Mouse (Mus musculus) cerebellum, adult 2 months (tissue): Measurements from ENCODE around the gene Fnip2. TPM values are rescaled to one million over a fixed set of nuclear protein-coding genes. Genes with fewer than 3 reads are reported as not detected.

ENCODE experiments used
- DNase-seq, 2 experiments: peaks; one replicate each; pipeline ENCODE4 v3.0.0; 2021
- H3K27ac ChIP-seq: fragments of 200-500 bp; 2 replicates; pipeline ENCODE4 v1.5.1; 2012; ENCODE audit warnings: low read length, control low read depth, inconsistent platforms; ENCODE audit not compliant: insufficient read depth
- H3K27me3 ChIP-seq: fragments of 200-500 bp; 2 replicates; pipeline ENCODE4 v1.6.1; 2012; ENCODE audit warnings: inconsistent platforms, mild to moderate bottlenecking, low read length, moderate library complexity; ENCODE audit not compliant: control insufficient read depth, insufficient read depth
- H3K4me1 ChIP-seq: fragments of 200-500 bp; 2 replicates; pipeline ENCODE4 v1.6.1; 2011; ENCODE audit warnings: low read length; ENCODE audit not compliant: control insufficient read depth, insufficient read depth
- H3K4me3 ChIP-seq: fragments of 200-500 bp; replicated peaks from 2 replicates; pipeline ENCODE3; 2011; ENCODE audit warnings: mild to moderate bottlenecking, low read depth, low read length, control low read depth; ENCODE audit not compliant: insufficient read depth
- CTCF ChIP-seq: fragments of 200-500 bp; IDR thresholded peaks from 2 replicates; pipeline ENCODE4 v1.5.1; 2011; ENCODE audit warnings: low read depth, mild to moderate bottlenecking, control low read depth, low read length, moderate library complexity, borderline replicate concordance; ENCODE audit not compliant: insufficient read depth
- POLR2A ChIP-seq: fragments of 200-500 bp; IDR thresholded peaks from 2 replicates; pipeline ENCODE4 v1.6.1; 2011; ENCODE audit warnings: low read length, control low read depth, borderline replicate concordance; ENCODE audit not compliant: insufficient read depth
- WGBS: fragments of 180-500 bp; shearing (Covaris S2); methylation state at CpG from one replicate; pipeline ENCODE4 v1.1.7; 2018; 5-methylcytosine and 5-hydroxymethylcytosine counted together
- polyA plus RNA-seq: library from polyadenylated mRNA; depleted of rRNA; stranded (reverse); fragments of >200 nt; gene quantifications from 2 replicates; pipeline ENCODE4 v1.2.3, GENCODE M21; 2012

Fnip2 gene
- polyA plus RNA-seq, 1 experiment = 16.3 TPM

- no peaks in the 10 kb centered on the region for H3K27me3 ChIP-seq
- peak; percentile 76 to 82 for DNase-seq
- peak; percentile 22; the same call in 1 of the 2 replicates for TF ChIP-seq POLR2A
- peak; percentile 24; the same call in 1 of the 2 replicates for TF ChIP-seq CTCF
- 11% methylated on average over 13 of the region's 13 CpGs for WGBS
- H3K4me3 ChIP-seq = no peak overlapping the region
- H3K4me1 ChIP-seq = peaks cover 30% of the 10 kb centered on the region
- peak overlapping the region; percentile 91 for H3K27ac ChIP-seq
Observed at GRCm38 (mm10) chr3:79518761-79519527, 48.7 kb downstream of the Fnip2 start.

GRCm38 (mm10) chr3:79517884-79518591, 49.6 kb downstream of the Fnip2 start:
- TF ChIP-seq POLR2A = 0 out of 2 replicates have a peak, but pooled peaks have one; percentile 5
- no peak for TF ChIP-seq CTCF
- no peaks in the 10 kb centered on the region for H3K27me3 ChIP-seq
- 6% methylated on average over 17 of the region's 17 CpGs for WGBS
- no peak overlapping the region for H3K4me3 ChIP-seq
- peaks cover 30% of the 10 kb centered on the region for H3K4me1 ChIP-seq
- peak; percentile 81 to 83 for DNase-seq
- H3K27ac ChIP-seq = peak overlapping the region; percentile 87

- Histone ChIP-seq H3K4me3 (no peak overlapping the region), H3K27ac (peak overlapping the region; percentile 81)
- 92% methylated on average over 4 of the region's 4 CpGs for WGBS
Observed at GRCm38 (mm10) chr3:79516958-79517357, 50.6 kb downstream of the Fnip2 start.

GRCm38 (mm10) chr3:79516099-79516920, 51.3 kb downstream of the Fnip2 start:
- no peak overlapping the region for H3K4me3 ChIP-seq
- TF ChIP-seq CTCF (no peak), POLR2A (no peak)
- 37% methylated on average over 14 of the region's 14 CpGs for WGBS
- DNase-seq = peak; percentile 68 to 86
- no peaks in the 10 kb centered on the region for H3K27me3 ChIP-seq
- peaks cover 30% of the 10 kb centered on the region for H3K4me1 ChIP-seq
- peak overlapping the region; percentile 81 for H3K27ac ChIP-seq

More at GRCm38 (mm10) chr3:79516958-79517357, 50.6 kb downstream of the Fnip2 start:
- no peak for DNase-seq
- Histone ChIP-seq H3K4me1 (peaks cover 30% of the 10 kb centered on the region), H3K27me3 (no peaks in the 10 kb centered on the region)
- TF ChIP-seq CTCF (no peak), POLR2A (no peak)

- H3K27ac ChIP-seq = no peak overlapping the region
- H3K27me3 ChIP-seq = no peaks in the 10 kb centered on the region
- DNase-seq = no peak
- peaks cover 25% of the 10 kb centered on the region for H3K4me1 ChIP-seq
- 94% methylated on average over 2 of the region's 2 CpGs for WGBS
- TF ChIP-seq CTCF (no peak), POLR2A (no peak)
- no peak overlapping the region for H3K4me3 ChIP-seq
Observed at GRCm38 (mm10) chr3:79514304-79514703, 53.3 kb downstream of the Fnip2 start.

GRCm38 (mm10) chr3:79501166-79501728, 66.3 kb downstream of the Fnip2 start:
- no peaks in the 10 kb centered on the region for H3K4me1 ChIP-seq
- TF ChIP-seq POLR2A = no peak
- no peak for TF ChIP-seq CTCF
- no peak overlapping the region for H3K27ac ChIP-seq
- DNase-seq = no peak
- WGBS = 77% methylated on average over 2 of the region's 2 CpGs
- H3K4me3 ChIP-seq = no peak overlapping the region
- no peaks in the 10 kb centered on the region for H3K27me3 ChIP-seq

GRCm38 (mm10) chr3:79500279-79500678, 67.3 kb downstream of the Fnip2 start:
- no peak for TF ChIP-seq POLR2A
- Histone ChIP-seq H3K27me3 (no peaks in the 10 kb centered on the region), H3K4me3 (no peak overlapping the region), H3K27ac (no peak overlapping the region), H3K4me1 (no peaks in the 10 kb centered on the region)
- no peak for DNase-seq
- WGBS = 44% methylated on average over 10 of the region's 10 CpGs
